Mouse (Mus musculus): ENCODE results near the gene Gm10591.
"Not testable (repeated sequence)": the region's sequence is repeated elsewhere in the genome, so short reads cannot be mapped to it uniquely, and the experiment has no call there.

Gm10591 gene

GRCm38 (mm10) chr4:42611895-42612294 lies at the start of gene Gm10591:
Gm10591 (plus strand) TSS chr4:42612195.
- DNase-seq (ENCODE audit: low spot score in 2 of 2), result not testable (repeated sequence)

- DNase-seq (ENCODE audit: low spot score in 2 of 2), result not testable (repeated sequence)
Measured at GRCm38 (mm10) chr4:42629419-42629818, 17.4 kb downstream of the Gm10591 start, which contains the start of gene Gm2564. Gm2564 (plus strand) TSS chr4:42629719.

- not testable (repeated sequence) for DNase-seq (ENCODE audit: low spot score in 2 of 2)
Measured at GRCm38 (mm10) chr4:42654951-42655350, 43.0 kb downstream of the Gm10591 start, which contains the start of gene Ccl27b. Ccl27b (plus strand) TSS chr4:42655251.

- not testable (repeated sequence) for DNase-seq (ENCODE audit: low spot score in 2 of 2)
Measured at GRCm38 (mm10) chr4:42661793-42662192, 49.8 kb downstream of the Gm10591 start, which contains the start of gene Il11ra2. Il11ra2 (minus strand) TSS chr4:42661893.

Measured in urinary bladder, adult 18-20 months (tissue).